Mouse (Mus musculus): ENCODE measurements around the gene Ankrd60. TPM values are rescaled to one million over a fixed set of nuclear protein-coding genes. Genes with fewer than 3 reads are reported as not detected.

The Ankrd60 gene
- total RNA-seq, 2 experiments from 2014 or later = not detected

- peak; percentile 71 for ATAC-seq (replicated peaks; ENCODE audit: low FRiP score, poor library complexity, severe bottlenecking)
Measured at GRCm38 (mm10) chr2:173586118-173586968, 8.2 kb upstream of the Ankrd60 start.

- ATAC-seq (replicated peaks; ENCODE audit: low FRiP score, poor library complexity, severe bottlenecking) = no peak
Measured at GRCm38 (mm10) chr2:173585387-173586117, 7.4 kb upstream of the Ankrd60 start.

- no peak for ATAC-seq (replicated peaks; ENCODE audit: low FRiP score, poor library complexity, severe bottlenecking)
Measured at GRCm38 (mm10) chr2:173584361-173584760, 6.2 kb upstream of the Ankrd60 start.

GRCm38 (mm10) chr2:173583455-173583854 lies 5.3 kb upstream of the Ankrd60 start:
- ATAC-seq (replicated peaks; ENCODE audit: low FRiP score, poor library complexity, severe bottlenecking) = 0 out of 2 replicates have a peak, but pooled peaks have one; percentile 40

GRCm38 (mm10) chr2:173582903-173583302 lies 4.7 kb upstream of the Ankrd60 start:
- peak; percentile 60 for ATAC-seq (replicated peaks; ENCODE audit: low FRiP score, poor library complexity, severe bottlenecking)

GRCm38 (mm10) chr2:173581096-173581495 lies 2.9 kb upstream of the Ankrd60 start:
- ATAC-seq (replicated peaks; ENCODE audit: low FRiP score, poor library complexity, severe bottlenecking) = no peak

GRCm38 (mm10) chr2:173578595-173578994 lies 430 bp upstream of the Ankrd60 start:
- ATAC-seq (replicated peaks; ENCODE audit: low FRiP score, poor library complexity, severe bottlenecking) = no peak

GRCm38 (mm10) chr2:173564179-173564578 lies 14.0 kb downstream of the Ankrd60 start:
- no peak for ATAC-seq (replicated peaks; ENCODE audit: low FRiP score, poor library complexity, severe bottlenecking)

GRCm38 (mm10) chr2:173563336-173563735 lies 14.8 kb downstream of the Ankrd60 start:
- no peak for ATAC-seq (replicated peaks; ENCODE audit: low FRiP score, poor library complexity, severe bottlenecking)

GRCm38 (mm10) chr2:173561851-173562442 lies 16.2 kb downstream of the Ankrd60 start:
- ATAC-seq (replicated peaks; ENCODE audit: low FRiP score, poor library complexity, severe bottlenecking) = no peak

GRCm38 (mm10) chr2:173558754-173559396 lies 19.3 kb downstream of the Ankrd60 start:
- ATAC-seq (replicated peaks; ENCODE audit: low FRiP score, poor library complexity, severe bottlenecking) = no peak

- ATAC-seq (replicated peaks; ENCODE audit: low FRiP score, poor library complexity, severe bottlenecking) = no peak
Measured at GRCm38 (mm10) chr2:173553863-173554262, 24.3 kb downstream of the Ankrd60 start.

GRCm38 (mm10) chr2:173550681-173551080 lies 27.5 kb downstream of the Ankrd60 start:
- no peak for ATAC-seq (replicated peaks; ENCODE audit: low FRiP score, poor library complexity, severe bottlenecking)

- ATAC-seq (replicated peaks; ENCODE audit: low FRiP score, poor library complexity, severe bottlenecking) = no peak
Measured at GRCm38 (mm10) chr2:173549236-173549635, 28.9 kb downstream of the Ankrd60 start.

- ATAC-seq (replicated peaks; ENCODE audit: low FRiP score, poor library complexity, severe bottlenecking) = no peak
Measured at GRCm38 (mm10) chr2:173545992-173546703, 32.0 kb downstream of the Ankrd60 start.

GRCm38 (mm10) chr2:173542716-173543115 lies 35.4 kb downstream of the Ankrd60 start:
- ATAC-seq (replicated peaks; ENCODE audit: low FRiP score, poor library complexity, severe bottlenecking) = no peak

- no peak for ATAC-seq (replicated peaks; ENCODE audit: low FRiP score, poor library complexity, severe bottlenecking)
Measured at GRCm38 (mm10) chr2:173541748-173542147, 36.4 kb downstream of the Ankrd60 start.

- no peak for ATAC-seq (replicated peaks; ENCODE audit: low FRiP score, poor library complexity, severe bottlenecking)
Measured at GRCm38 (mm10) chr2:173539781-173540180, 38.4 kb downstream of the Ankrd60 start.

GRCm38 (mm10) chr2:173535886-173536285 lies 42.3 kb downstream of the Ankrd60 start:
- no peak for ATAC-seq (replicated peaks; ENCODE audit: low FRiP score, poor library complexity, severe bottlenecking)

Measured in erythroblast, adult 5-6 weeks (primary cell).